Mouse (Mus musculus): ENCODE measurements around the gene Sun3. TPM values are rescaled to one million over a fixed set of nuclear protein-coding genes. Genes with fewer than 3 reads are reported as not detected.

Sun3 gene
- total RNA-seq (2018; cell fraction: chromatin; rRNA removed) = not detected
- total RNA-seq (2018; cell fraction: cytosol; rRNA removed) = not detected
- not detected for total RNA-seq (2018; cell fraction: nucleus; rRNA removed)
- not detected in 3 replicates for polyA plus RNA-seq (2018)

DNA sequence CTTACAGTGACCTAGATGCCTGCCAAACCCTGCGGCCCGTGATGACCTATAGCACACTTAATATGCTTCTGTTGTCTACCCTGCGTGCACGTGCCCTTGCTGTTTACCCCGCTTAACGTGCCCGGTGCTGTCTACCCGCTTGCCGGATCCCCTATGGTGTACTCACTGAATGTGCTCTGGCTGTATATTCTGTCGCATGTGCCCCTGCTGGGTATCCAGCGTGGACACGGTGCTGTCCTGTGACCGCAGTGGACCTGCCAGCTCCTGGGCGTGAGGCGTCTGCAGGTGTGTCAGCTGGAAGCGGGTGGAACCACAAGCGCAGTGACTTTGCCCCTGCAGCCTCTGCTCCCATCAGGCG, at the start of gene Sun3:
Gene Sun3 (minus strand): TSS at position 289 of the 358 bp plus-strand sequence.
- H3K4me3 ChIP-seq (ENCODE audit: inconsistent target) = peak within 1 kb of the TSS; percentile 41
- WGBS (ENCODE audit: missing documents) = 5% methylated on average over 18 of the region's 18 CpGs

DNA sequence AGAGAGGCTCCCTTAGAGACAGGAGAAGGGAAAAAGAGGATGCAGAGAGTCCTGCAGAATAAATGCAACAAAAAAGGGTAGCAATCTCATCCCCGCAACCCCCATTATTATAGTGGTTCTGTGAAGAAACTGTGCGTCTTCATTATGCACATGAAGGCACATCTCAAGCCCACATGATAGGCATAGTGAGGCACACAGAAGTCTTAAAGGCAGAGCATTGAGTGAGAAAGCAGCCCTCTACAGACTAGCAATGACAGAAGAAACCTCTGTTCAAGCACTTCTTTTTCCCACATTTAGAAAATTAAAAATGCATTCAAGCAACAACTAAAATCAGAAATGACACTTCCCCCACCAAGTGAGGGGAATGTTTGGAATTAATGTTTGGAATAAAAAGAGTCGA, 27.7 kb upstream of the Sun3 start:
- Histone ChIP-seq H3K27ac (no peak overlapping the region), H3K36me3 (ENCODE audit: inconsistent target) (no peaks in the 10 kb centered on the region), H3K79me2 (ENCODE audit: inconsistent target) (no peaks in the 10 kb centered on the region), H3K4me3 (ENCODE audit: inconsistent target) (no peak overlapping the region)
- 97% methylated on average over 3 of the region's 3 CpGs for WGBS (ENCODE audit: missing documents)

More for the DNA sequence above, at the start of gene Sun3:
- H3K79me2 ChIP-seq (ENCODE audit: inconsistent target) = no peaks in the 10 kb centered on the region
- no peak within 1 kb of the TSS for H3K27ac ChIP-seq
- no peaks in the 10 kb centered on the region for H3K36me3 ChIP-seq (ENCODE audit: inconsistent target)

DNA sequence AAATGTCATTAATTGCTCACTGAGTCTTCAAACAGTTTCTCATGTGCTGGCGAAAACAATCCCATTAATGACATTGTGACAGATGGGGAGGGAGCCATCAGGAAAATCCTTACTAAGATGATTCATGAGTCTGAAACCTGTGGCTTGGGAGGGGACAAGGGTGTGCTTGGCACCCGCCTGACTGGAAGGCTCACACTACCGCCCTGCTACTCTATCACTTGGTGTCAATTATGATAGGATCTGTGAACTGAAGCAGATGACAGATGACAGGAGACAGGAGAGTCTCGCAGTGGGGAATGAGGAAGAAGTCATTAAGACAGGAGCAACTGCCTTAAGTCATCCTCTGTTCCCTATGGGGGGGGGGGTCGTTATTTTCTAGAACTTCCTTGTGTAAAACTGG, 11.7 kb upstream of the Sun3 start:
- Histone ChIP-seq H3K79me2 (ENCODE audit: inconsistent target) (no peaks in the 10 kb centered on the region), H3K27ac (no peak overlapping the region), H3K4me3 (ENCODE audit: inconsistent target) (no peak overlapping the region), H3K36me3 (ENCODE audit: inconsistent target) (no peaks in the 10 kb centered on the region)
- WGBS (ENCODE audit: missing documents) = 32% methylated on average over 5 of the region's 5 CpGs

DNA sequence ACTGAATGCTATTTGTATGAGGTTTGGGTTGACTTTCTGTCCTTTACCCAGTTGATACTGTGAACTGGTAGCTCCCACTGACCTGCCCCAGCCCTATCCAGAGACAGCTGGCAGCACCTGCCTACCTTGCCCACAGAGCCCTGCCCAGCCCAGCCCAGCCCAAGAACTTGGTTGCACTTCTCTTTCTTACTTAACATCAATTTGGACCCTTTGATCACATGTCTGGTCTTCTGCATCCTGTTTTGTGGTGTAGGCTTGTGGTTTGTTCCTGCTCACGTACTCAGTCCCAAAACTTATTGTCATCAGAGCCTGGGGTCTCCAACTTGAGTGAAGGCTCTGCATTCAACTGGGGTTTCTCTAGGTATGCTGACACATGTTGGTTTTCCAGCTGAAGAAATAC, 11.2 kb upstream of the Sun3 start:
- Histone ChIP-seq H3K79me2 (ENCODE audit: inconsistent target) (no peaks in the 10 kb centered on the region), H3K36me3 (ENCODE audit: inconsistent target) (no peaks in the 10 kb centered on the region), H3K27ac (no peak overlapping the region), H3K4me3 (ENCODE audit: inconsistent target) (no peak overlapping the region)
- WGBS (ENCODE audit: missing documents) = 18% methylated on average over 1 of the region's 1 CpGs

DNA sequence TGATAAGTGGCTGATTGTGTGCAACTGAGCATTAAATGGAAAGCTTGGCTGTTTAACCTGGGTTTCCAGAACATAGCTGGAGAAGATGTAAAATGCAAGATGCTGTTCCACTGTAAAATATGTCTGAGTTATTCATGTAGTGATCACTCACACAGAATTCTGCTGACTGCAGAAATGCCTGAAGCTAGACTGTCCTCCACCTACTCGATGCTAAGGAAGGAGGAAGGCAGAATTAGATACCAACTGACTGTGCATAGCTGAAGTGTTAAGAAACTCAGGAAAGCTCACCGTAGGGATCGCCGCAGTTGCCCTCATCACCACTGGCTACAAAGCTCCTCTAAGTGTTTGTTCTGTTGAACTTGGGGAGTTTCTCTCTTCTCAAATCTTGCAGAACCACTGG, 8.9 kb upstream of the Sun3 start:
- H3K79me2 ChIP-seq (ENCODE audit: inconsistent target) = no peaks in the 10 kb centered on the region
- H3K4me3 ChIP-seq (ENCODE audit: inconsistent target) = no peak overlapping the region
- 95% methylated on average over 4 of the region's 4 CpGs for whole genome bisulfite sequencing (ENCODE audit: missing documents)
- H3K27ac ChIP-seq = no peak overlapping the region
- no peaks in the 10 kb centered on the region for H3K36me3 ChIP-seq (ENCODE audit: inconsistent target)

DNA sequence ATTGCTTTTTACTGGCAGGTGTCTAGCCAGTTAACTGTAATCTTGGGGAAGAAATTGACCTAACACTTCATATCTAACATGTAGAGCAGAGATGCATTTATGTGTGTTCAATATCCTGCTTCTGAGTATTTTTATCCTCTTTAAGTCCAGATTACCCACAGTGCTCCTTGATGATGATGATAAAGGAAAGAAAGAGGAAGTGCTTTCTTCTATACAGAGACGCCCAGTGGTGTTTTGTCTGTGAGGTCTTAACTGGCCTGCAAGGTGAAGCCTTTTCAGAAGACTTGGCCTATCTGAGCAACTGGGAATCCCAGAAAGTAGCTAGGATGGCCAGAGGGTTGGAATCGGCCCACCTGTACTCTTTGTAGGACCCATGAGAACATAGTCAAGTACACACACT, 8.1 kb upstream of the Sun3 start:
- Histone ChIP-seq H3K4me3 (ENCODE audit: inconsistent target) (no peak overlapping the region), H3K36me3 (ENCODE audit: inconsistent target) (no peaks in the 10 kb centered on the region), H3K27ac (no peak overlapping the region), H3K79me2 (ENCODE audit: inconsistent target) (no peaks in the 10 kb centered on the region)
- WGBS (ENCODE audit: missing documents) = 49% methylated on average over 2 of the region's 2 CpGs

DNA sequence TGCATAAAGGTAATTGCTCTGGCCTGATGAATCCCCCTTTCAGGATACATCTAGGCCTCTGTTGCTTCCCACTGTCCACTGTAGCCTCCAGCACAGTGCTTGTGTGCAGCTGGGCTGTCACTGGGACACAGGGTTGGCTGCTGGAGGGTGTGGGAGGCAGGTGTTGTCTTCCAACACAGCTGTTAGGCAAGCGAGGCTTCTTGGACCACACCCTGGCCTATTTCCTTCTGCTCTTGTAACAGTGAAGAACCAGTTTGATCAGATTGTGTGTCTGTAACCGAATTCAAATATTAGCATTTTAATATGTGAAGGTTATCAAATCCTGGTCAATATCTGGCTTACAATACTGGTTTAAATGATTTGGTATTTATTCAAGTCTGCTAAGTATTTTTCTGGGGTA, 3.1 kb upstream of the Sun3 start:
- Histone ChIP-seq H3K27ac (no peak overlapping the region), H3K4me3 (ENCODE audit: inconsistent target) (no peak overlapping the region), H3K79me2 (ENCODE audit: inconsistent target) (no peaks in the 10 kb centered on the region), H3K36me3 (ENCODE audit: inconsistent target) (no peaks in the 10 kb centered on the region)
- WGBS (ENCODE audit: missing documents) = 69% methylated on average over 2 of the region's 2 CpGs

DNA sequence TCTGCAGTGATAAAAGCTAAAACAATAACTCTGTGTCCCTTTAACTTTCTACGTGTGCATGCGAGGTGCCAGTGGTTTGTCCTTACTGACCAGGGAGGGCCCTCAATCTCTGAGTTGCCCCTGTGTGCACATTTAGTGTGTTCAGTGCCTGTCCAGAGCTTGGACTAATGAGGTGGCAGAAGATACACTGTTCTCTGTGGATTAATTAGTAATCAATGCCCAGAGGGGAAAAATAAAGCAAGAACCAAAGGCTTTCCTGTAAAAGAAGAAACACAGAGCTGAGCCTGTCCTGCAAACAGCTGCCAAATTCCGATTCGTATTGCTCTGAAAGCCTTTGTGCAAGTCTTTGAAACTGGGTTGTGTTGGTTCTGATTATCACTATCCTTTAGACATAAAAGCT, 1.4 kb upstream of the Sun3 start:
- no peaks in the 10 kb centered on the region for H3K36me3 ChIP-seq (ENCODE audit: inconsistent target)
- no peaks in the 10 kb centered on the region for H3K79me2 ChIP-seq (ENCODE audit: inconsistent target)
- no peak overlapping the region for H3K27ac ChIP-seq
- no peak overlapping the region for H3K4me3 ChIP-seq (ENCODE audit: inconsistent target)
- 94% methylated on average over 4 of the region's 4 CpGs for WGBS (ENCODE audit: missing documents)

DNA sequence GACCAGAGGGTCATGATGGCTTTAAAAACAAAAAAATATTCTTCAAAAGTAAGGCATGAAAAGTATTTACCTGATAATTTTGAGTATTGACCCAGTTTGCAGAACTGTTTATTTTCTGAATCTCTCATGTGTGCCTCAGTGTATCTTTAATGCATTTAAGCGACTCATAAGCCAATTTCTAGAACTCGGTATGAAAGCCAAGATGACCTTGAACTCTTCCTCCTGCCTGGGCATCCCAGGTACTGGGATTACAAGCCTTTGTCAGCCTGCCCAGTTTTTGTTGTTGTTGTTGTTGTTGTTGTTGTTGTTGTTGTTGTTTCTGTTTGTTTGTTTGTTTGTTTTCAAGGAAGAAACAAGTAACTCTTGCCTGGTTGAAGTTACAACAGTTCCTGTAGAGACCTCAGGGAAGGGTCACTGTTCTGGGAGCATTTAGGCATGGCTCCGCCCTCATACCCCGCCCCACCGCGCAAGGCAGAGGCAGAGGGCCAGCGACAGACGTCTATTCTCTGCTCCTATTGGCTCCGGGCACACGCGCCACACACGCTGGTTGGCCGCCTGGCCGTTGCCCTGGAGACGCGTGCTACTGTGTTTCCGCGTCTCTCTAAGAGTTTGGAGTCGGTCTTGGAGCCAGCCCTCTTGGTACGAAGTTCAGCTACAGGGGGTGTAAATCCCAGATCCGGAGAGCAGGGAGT, 634 bp downstream of the Sun3 start, which contains the start of gene Gm11992:
Gene Gm11992 (plus strand): TSS at position 584 of the 692 bp plus-strand sequence.
- Histone ChIP-seq H3K79me2 (ENCODE audit: inconsistent target) (no peaks in the 10 kb centered on the region), H3K4me3 (ENCODE audit: inconsistent target) (peak within 1 kb of the TSS; percentile 41), H3K36me3 (ENCODE audit: inconsistent target) (no peaks in the 10 kb centered on the region), H3K27ac (no peak within 1 kb of the TSS)
- 6% methylated on average over 21 of the region's 21 CpGs for WGBS (ENCODE audit: missing documents)

DNA sequence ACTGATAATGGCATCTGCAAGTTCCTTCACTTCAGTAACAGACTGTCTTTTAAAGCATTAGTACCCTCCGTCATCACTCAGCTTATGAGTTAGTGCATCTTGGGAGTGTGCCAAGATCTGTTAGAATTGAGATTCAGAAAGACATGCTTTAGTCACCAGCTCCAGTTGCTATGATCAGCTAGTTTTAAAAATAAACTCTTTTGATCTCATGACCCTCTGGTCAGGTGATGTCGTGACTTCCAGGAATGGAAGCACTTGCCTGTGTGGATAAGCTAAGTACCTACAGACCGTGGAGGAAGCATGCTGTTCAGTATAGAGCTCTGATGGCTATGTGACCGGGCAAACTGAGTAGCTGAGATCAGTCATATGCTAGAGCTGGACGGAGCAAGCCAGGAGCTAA, 1.7 kb downstream of the Sun3 start:
- Histone ChIP-seq H3K27ac (no peak overlapping the region), H3K36me3 (ENCODE audit: inconsistent target) (no peaks in the 10 kb centered on the region), H3K79me2 (ENCODE audit: inconsistent target) (no peaks in the 10 kb centered on the region), H3K4me3 (ENCODE audit: inconsistent target) (no peak overlapping the region)
- 90% methylated on average over 5 of the region's 5 CpGs for WGBS (ENCODE audit: missing documents)

DNA sequence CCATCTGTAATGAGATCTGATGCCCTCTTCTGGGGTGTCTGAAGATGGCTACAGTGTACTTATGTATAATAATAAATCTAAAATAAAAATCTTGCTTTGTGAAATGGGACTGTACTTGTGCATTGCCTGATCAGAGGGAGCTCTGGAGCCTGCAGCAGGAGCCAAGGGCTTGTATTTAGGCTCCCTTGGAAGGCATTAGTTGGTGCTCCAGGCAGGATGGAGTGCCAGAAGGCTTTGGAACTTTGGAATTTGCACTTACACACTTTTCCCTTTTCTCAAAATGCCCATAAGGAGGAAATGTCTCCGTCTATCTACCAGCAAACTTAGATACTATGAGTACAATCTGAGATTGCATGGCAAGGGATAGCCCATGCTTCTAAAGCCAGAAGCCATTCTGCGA, 2.2 kb downstream of the Sun3 start:
- Histone ChIP-seq H3K27ac (no peak overlapping the region), H3K36me3 (ENCODE audit: inconsistent target) (no peaks in the 10 kb centered on the region), H3K79me2 (ENCODE audit: inconsistent target) (no peaks in the 10 kb centered on the region), H3K4me3 (ENCODE audit: inconsistent target) (no peak overlapping the region)
- WGBS (ENCODE audit: missing documents) = 100% methylated on average over 2 of the region's 2 CpGs

DNA sequence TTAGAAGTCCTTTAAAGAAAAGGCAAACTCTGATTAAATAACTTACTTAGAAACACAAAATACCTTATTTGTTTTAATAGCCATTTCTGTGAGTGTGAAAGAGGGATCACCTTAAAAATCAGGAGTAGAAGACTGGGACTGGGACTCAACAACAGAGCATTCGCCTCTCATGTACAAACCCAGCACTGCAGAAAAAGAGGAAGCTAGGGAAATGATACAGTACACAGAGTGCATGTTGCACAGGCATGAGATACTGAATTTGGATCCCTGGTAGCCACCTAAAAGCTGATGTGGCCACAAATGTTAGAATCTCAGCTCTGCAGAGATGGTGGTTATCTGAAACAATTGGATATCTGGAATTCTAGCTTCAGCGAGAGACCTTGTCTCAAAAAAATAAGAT, 17.3 kb downstream of the Sun3 start:
- 40% methylated on average over 2 of the region's 2 CpGs for WGBS (ENCODE audit: missing documents)
- Histone ChIP-seq H3K4me3 (ENCODE audit: inconsistent target) (no peak overlapping the region), H3K36me3 (ENCODE audit: inconsistent target) (no peaks in the 10 kb centered on the region), H3K79me2 (ENCODE audit: inconsistent target) (no peaks in the 10 kb centered on the region), H3K27ac (no peak overlapping the region)

DNA sequence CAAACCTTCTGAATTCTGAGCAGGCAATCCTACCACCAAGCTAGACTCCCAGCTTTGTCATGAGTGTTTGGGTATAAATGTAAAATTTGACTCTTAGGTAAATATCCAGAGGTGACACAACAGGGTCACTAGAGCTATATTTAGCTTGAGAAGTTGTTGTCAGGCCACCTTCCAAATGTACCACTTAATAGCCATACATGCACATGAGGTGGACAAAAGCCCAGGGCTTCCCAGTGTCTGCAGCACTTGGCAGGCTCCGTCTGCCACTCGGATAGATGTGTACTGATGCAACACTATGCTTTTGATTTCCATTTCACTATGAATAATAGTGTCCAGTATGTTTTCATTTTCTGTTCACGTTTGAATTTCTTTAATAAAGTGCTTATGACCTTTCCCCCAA, 23.6 kb downstream of the Sun3 start:
- H3K36me3 ChIP-seq (ENCODE audit: inconsistent target) = no peaks in the 10 kb centered on the region
- WGBS (ENCODE audit: missing documents) = 83% methylated on average over 3 of the region's 3 CpGs
- no peak overlapping the region for H3K4me3 ChIP-seq (ENCODE audit: inconsistent target)

DNA sequence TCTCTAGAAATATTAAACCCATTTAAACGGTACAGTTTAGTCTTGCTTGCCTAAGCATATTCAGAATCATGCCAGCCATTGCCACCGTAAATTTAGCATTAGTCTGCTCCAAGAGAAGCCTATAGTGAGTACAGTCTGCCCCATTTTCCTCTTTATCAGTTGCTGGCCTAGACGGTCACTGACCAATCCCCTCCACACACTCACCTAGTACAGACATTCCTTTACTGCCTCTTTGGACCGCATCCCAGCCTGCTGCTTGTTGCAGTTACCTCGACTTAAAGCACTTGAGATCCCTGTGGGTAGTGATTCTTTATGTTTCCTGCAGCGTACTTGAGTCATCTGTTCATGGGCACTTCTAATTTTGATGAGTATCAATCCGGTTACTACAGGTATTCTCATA, 24.0 kb downstream of the Sun3 start:
- H3K4me3 ChIP-seq (ENCODE audit: inconsistent target) = no peak overlapping the region
- no peaks in the 10 kb centered on the region for H3K36me3 ChIP-seq (ENCODE audit: inconsistent target)
- no peak overlapping the region for H3K27ac ChIP-seq
- H3K79me2 ChIP-seq (ENCODE audit: inconsistent target) = no peaks in the 10 kb centered on the region
- 91% methylated on average over 7 of the region's 7 CpGs for WGBS (ENCODE audit: missing documents)

More for the DNA sequence above, 23.6 kb downstream of the Sun3 start:
- Histone ChIP-seq H3K27ac (no peak overlapping the region), H3K79me2 (ENCODE audit: inconsistent target) (no peaks in the 10 kb centered on the region)

DNA sequence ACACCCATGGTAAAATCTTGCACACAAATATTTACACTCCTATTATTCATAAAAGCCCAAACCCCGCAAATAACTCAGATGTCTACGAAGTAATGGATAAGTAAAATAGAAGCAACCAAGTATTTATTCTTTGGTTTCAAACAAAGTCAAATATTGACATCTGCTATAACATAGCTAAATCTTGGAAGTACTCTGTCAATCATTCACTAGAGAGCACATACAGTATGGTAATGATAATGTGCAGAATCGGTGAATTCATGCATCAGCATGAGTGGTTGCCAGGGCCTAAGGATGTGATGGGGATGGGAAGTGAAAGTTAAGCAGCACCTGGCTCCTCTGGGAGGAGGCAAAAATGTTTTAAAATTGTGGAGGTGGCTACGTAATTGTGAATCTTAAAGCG, 28.6 kb downstream of the Sun3 start:
- Histone ChIP-seq H3K36me3 (ENCODE audit: inconsistent target) (no peaks in the 10 kb centered on the region), H3K27ac (no peak overlapping the region), H3K79me2 (ENCODE audit: inconsistent target) (no peaks in the 10 kb centered on the region), H3K4me3 (ENCODE audit: inconsistent target) (no peak overlapping the region)
- 87% methylated on average over 5 of the region's 5 CpGs for WGBS (ENCODE audit: missing documents)
